Mouse (Mus musculus) limb, embryonic 10.5 days (tissue): ENCODE data around the gene Flot1. TPM values are rescaled to one million over a fixed set of nuclear protein-coding genes. Genes with fewer than 3 reads are reported as not detected.
A peak's percentile ranks its signal among the peaks of the same experiment; 100 is the strongest.

Source experiments
- DNase-seq: peaks from one replicate; pipeline ENCODE4 v3.0.0-alpha.2; 2017; ENCODE audit warnings: low spot score
- H3K27ac ChIP-seq: fragments of 300-500 bp; sonication (generic); 2 replicates; pipeline ENCODE4 v1.5.1; 2016; ENCODE audit warnings: mild to moderate bottlenecking
- H3K27me3 ChIP-seq: fragments of 300-500 bp; sonication (generic); 2 replicates; pipeline ENCODE4 v1.6.1; 2016; ENCODE audit warnings: low read depth, mild to moderate bottlenecking; ENCODE audit not compliant: poor library complexity, severe bottlenecking
- H3K36me3 ChIP-seq: fragments of 300-500 bp; sonication (generic); 2 replicates; pipeline ENCODE4 v1.6.1; 2016; ENCODE audit warnings: mild to moderate bottlenecking, moderate library complexity
- H3K4me1 ChIP-seq: fragments of 300-500 bp; sonication (generic); 2 replicates; pipeline ENCODE4 v1.6.1; 2016
- H3K4me3 ChIP-seq: fragments of 300-500 bp; sonication (generic); 2 replicates; pipeline ENCODE4 v1.5.1; 2016; ENCODE audit warnings: mild to moderate bottlenecking, moderate library complexity
- H3K9me3 ChIP-seq: fragments of 300-500 bp; sonication (generic); replicated peaks from 2 replicates; pipeline ENCODE4 v1.6.1; 2016; ENCODE audit warnings: mild to moderate bottlenecking
- WGBS: fragments of 180-500 bp; shearing (Covaris S2); methylation state at CpG from one replicate; pipeline ENCODE4 v1.1.7; 2016; 5-methylcytosine and 5-hydroxymethylcytosine counted together
- polyA plus RNA-seq: library from polyadenylated mRNA; unstranded; fragments of >200 nt; fragmentation: Nextera tagmentation; extraction: Ambion mirVana; gene quantifications from 2 replicates; pipeline ENCODE4 v1.2.1, GENCODE M21; 2016

The Flot1 gene
- polyA plus RNA-seq, 1 experiment from 2014 or later: 49.7 TPM

GRCm38 (mm10) chr17:35841076-35841950 is 18.3 kb downstream of the Flot1 start, which contains the start of gene Mdc1:
Gene Mdc1, plus strand, starts transcription at chr17:35841515.
- Histone ChIP-seq H3K4me3 (peak within 1 kb of the TSS; percentile 68), H3K9me3 (no peaks in the 10 kb centered on the region), H3K36me3 (peaks cover 31% of the 10 kb centered on the region), H3K27ac (peak within 1 kb of the TSS; percentile 93), H3K27me3 (no peaks in the 10 kb centered on the region), H3K4me1 (peaks cover 21% of the 10 kb centered on the region; the same call in 1 of the 2 replicates)
- under 1% methylated on average over 59 of the region's 59 CpGs for WGBS
- DNase-seq: peak; percentile 98

- 22% methylated on average over 11 of the region's 11 CpGs for WGBS
- Histone ChIP-seq H3K36me3 (peaks cover 31% of the 10 kb centered on the region), H3K4me3 (peak overlapping the region; percentile 68), H3K4me1 (peaks cover 21% of the 10 kb centered on the region; the same call in 1 of the 2 replicates), H3K9me3 (no peaks in the 10 kb centered on the region), H3K27me3 (no peaks in the 10 kb centered on the region), H3K27ac (peak overlapping the region; percentile 93)
- DNase-seq: peak; percentile 56
Measured at GRCm38 (mm10) chr17:35842006-35842405, 19.0 kb downstream of the Flot1 start.

GRCm38 (mm10) chr17:35843514-35843913 is 20.5 kb downstream of the Flot1 start:
- H3K36me3 ChIP-seq: peaks cover 46% of the 10 kb centered on the region
- H3K4me1 ChIP-seq: peaks cover 21% of the 10 kb centered on the region; the same call in 1 of the 2 replicates
- H3K9me3 ChIP-seq: no peaks in the 10 kb centered on the region
- H3K4me3 ChIP-seq: no peak overlapping the region
- no peak overlapping the region for H3K27ac ChIP-seq
- 93% methylated on average over 3 of the region's 3 CpGs for WGBS
- no peak for DNase-seq
- H3K27me3 ChIP-seq: no peaks in the 10 kb centered on the region

DNA sequence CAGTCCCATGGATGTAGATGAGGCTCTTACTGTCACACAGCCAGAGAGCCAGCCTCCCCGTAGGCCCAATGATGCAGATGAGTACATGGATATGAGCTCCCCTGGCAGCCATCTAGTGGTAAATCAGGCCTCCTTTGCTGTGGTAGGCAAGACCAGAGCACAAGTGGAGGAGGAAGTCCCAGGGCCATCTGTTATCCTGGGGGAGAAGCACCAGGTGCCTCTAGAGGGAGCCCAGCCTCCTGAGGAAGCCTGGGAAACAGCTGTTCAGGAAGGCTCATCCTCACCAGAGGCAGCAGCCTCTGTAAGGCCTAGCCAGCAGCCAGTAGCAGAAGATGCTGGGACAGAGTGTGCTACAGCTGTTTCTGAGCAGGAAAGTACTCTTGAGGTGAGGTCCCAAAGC is 25.1 kb downstream of the Flot1 start:
- no peak overlapping the region; the same call in 1 of the 2 replicates for H3K4me3 ChIP-seq
- H3K27me3 ChIP-seq: no peaks in the 10 kb centered on the region
- 72% methylated on average over 1 of the region's 1 CpGs for WGBS
- peaks cover 90% of the 10 kb centered on the region for H3K36me3 ChIP-seq
- H3K27ac ChIP-seq: no peak overlapping the region
- peaks cover 1% of the 10 kb centered on the region; the same call in 1 of the 2 replicates for H3K4me1 ChIP-seq
- no peaks in the 10 kb centered on the region for H3K9me3 ChIP-seq
- no peak for DNase-seq

- Histone ChIP-seq H3K27me3 (no peaks in the 10 kb centered on the region), H3K9me3 (no peaks in the 10 kb centered on the region), H3K4me1 (no peaks in the 10 kb centered on the region), H3K27ac (no peak overlapping the region), H3K36me3 (peaks cover 95% of the 10 kb centered on the region), H3K4me3 (no peak overlapping the region)
- WGBS: 89% methylated on average over 3 of the region's 3 CpGs
- no peak for DNase-seq
Measured at GRCm38 (mm10) chr17:35850974-35851373, 27.9 kb downstream of the Flot1 start.

- Histone ChIP-seq H3K27me3 (no peaks in the 10 kb centered on the region), H3K9me3 (no peaks in the 10 kb centered on the region), H3K4me1 (peaks cover 20% of the 10 kb centered on the region; the same call in 1 of the 2 replicates), H3K4me3 (no peak overlapping the region), H3K27ac (no peak overlapping the region), H3K36me3 (peaks cover 61% of the 10 kb centered on the region)
- 91% methylated on average over 1 of the region's 1 CpGs for WGBS
- no peak for DNase-seq
Measured at GRCm38 (mm10) chr17:35859371-35859770, 36.3 kb downstream of the Flot1 start.

GRCm38 (mm10) chr17:35859835-35860234 is 36.8 kb downstream of the Flot1 start:
- H3K36me3 ChIP-seq: peaks cover 59% of the 10 kb centered on the region
- H3K4me3 ChIP-seq: no peak overlapping the region

GRCm38 (mm10) chr17:35860831-35861197 is 37.8 kb downstream of the Flot1 start:
- Histone ChIP-seq H3K4me1 (peaks cover 34% of the 10 kb centered on the region), H3K27me3 (no peaks in the 10 kb centered on the region), H3K27ac (peak overlapping the region; percentile 95), H3K9me3 (no peaks in the 10 kb centered on the region), H3K4me3 (peak overlapping the region; percentile 86), H3K36me3 (peaks cover 53% of the 10 kb centered on the region)
- DNase-seq: no peak
- 5% methylated on average over 12 of the region's 12 CpGs for WGBS

More at GRCm38 (mm10) chr17:35859835-35860234, 36.8 kb downstream of the Flot1 start:
- Histone ChIP-seq H3K27ac (no peak overlapping the region), H3K9me3 (no peaks in the 10 kb centered on the region), H3K27me3 (no peaks in the 10 kb centered on the region), H3K4me1 (peaks cover 25% of the 10 kb centered on the region; the same call in 1 of the 2 replicates)
- WGBS: 71% methylated on average over 2 of the region's 2 CpGs
- DNase-seq: no peak

DNA sequence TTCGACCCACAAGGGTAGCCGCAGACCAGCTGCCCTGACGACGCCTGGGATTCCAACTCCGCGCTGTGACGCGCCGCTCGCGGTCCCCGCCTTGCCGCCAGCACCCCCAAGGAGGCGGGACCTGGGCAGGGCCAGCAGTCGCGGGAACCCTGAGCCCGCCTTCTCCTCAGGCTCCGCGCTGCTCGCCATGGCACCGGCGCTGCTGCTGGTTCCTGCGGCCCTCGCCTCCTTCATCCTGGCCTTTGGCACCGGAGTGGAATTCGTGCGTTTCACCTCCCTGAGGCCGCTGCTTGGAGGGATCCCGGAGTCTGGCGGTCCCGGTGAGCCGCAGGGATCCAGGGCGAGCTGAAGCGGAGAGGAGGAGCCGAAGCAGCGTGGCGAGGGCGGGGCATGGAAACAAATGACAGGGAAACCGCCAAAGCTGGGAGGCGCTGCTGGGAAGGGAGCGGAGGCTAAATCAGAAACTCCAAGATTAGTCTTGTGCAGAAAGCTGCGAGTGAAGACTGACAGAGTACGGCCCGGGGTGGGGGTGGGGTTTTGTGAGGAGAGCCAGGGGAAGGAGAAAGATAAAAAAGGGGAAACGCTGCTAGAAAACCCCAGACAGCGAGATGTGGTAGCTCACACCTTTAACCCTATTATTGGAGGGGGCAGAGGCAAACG is 38.3 kb downstream of the Flot1 start, which contains the start of gene Nrm:
Nrm (plus strand) TSS at position 121 of the 660 bp plus-strand sequence.
- peaks cover 51% of the 10 kb centered on the region for H3K36me3 ChIP-seq

GRCm38 (mm10) chr17:35864832-35865353 is 41.9 kb downstream of the Flot1 start:
- peaks cover 71% of the 10 kb centered on the region for H3K4me1 ChIP-seq
- no peak for DNase-seq
- peak overlapping the region; percentile 73 for H3K4me3 ChIP-seq
- H3K9me3 ChIP-seq: no peaks in the 10 kb centered on the region
- 24% methylated on average over 10 of the region's 10 CpGs for WGBS
- H3K27ac ChIP-seq: peak overlapping the region; percentile 97
- H3K27me3 ChIP-seq: no peaks in the 10 kb centered on the region
- peaks cover 29% of the 10 kb centered on the region for H3K36me3 ChIP-seq

More for the DNA sequence above, 38.3 kb downstream of the Flot1 start, which contains the start of gene Nrm:
- H3K27me3 ChIP-seq: no peaks in the 10 kb centered on the region
- peak within 1 kb of the TSS; percentile 86 for H3K4me3 ChIP-seq
- DNase-seq: peak; percentile 91
- under 1% methylated on average over 47 of the region's 47 CpGs for WGBS
- H3K9me3 ChIP-seq: no peaks in the 10 kb centered on the region
- peaks cover 39% of the 10 kb centered on the region for H3K4me1 ChIP-seq
- peak within 1 kb of the TSS; percentile 95 for H3K27ac ChIP-seq

- H3K27me3 ChIP-seq: no peaks in the 10 kb centered on the region
- H3K9me3 ChIP-seq: no peaks in the 10 kb centered on the region
- peaks cover 36% of the 10 kb centered on the region for H3K36me3 ChIP-seq
- peak within 1 kb of the TSS; percentile 73 for H3K4me3 ChIP-seq
- DNase-seq: peak; percentile 90
- WGBS: under 1% methylated on average over 46 of the region's 48 CpGs
- H3K4me1 ChIP-seq: peaks cover 76% of the 10 kb centered on the region
- peak within 1 kb of the TSS; percentile 97 for H3K27ac ChIP-seq
Measured at GRCm38 (mm10) chr17:35865481-35866280, 42.7 kb downstream of the Flot1 start, which contains the start of gene Ppp1r18. Gene Ppp1r18, plus strand, starts transcription at chr17:35865593.

GRCm38 (mm10) chr17:35866281-35866831 is 43.3 kb downstream of the Flot1 start:
- H3K9me3 ChIP-seq: no peaks in the 10 kb centered on the region
- H3K4me1 ChIP-seq: peaks cover 71% of the 10 kb centered on the region
- WGBS: under 1% methylated on average over 29 of the region's 38 CpGs
- H3K27ac ChIP-seq: peak overlapping the region; percentile 97
- DNase-seq: peak; percentile 79
- no peaks in the 10 kb centered on the region for H3K27me3 ChIP-seq
- H3K4me3 ChIP-seq: peak overlapping the region; percentile 73
- peaks cover 42% of the 10 kb centered on the region for H3K36me3 ChIP-seq
